Mouse (Mus musculus) gonadal fat pad, adult 2 months (tissue): ENCODE measurements around the gene Syt14. TPM values are rescaled to one million over a fixed set of nuclear protein-coding genes. Genes with fewer than 3 reads are reported as not detected.

Source experiments
- DNase-seq: peaks from one replicate; pipeline ENCODE4 v3.0.0-alpha.2; 2012; ENCODE audit warnings: low read depth
- polyA plus RNA-seq: library from polyadenylated mRNA; depleted of rRNA; stranded (reverse); fragments of >200 nt; gene quantifications from 2 replicates; pipeline ENCODE4 v1.2.3, GENCODE M21; 2012

Syt14 gene
- polyA plus RNA-seq, 1 experiment, result 0.23 TPM

- DNase-seq, result no peak
These were observed 48.4 kb downstream of the Syt14 start for GRCm38 (mm10) chr1:192987203-192987602.

- DNase-seq, result no peak
These were observed 49.1 kb downstream of the Syt14 start for GRCm38 (mm10) chr1:192986481-192986880.

- DNase-seq, result no peak
These were observed 51.2 kb downstream of the Syt14 start for GRCm38 (mm10) chr1:192984333-192984732.

- DNase-seq, result no peak
These were observed 53.9 kb downstream of the Syt14 start for GRCm38 (mm10) chr1:192981658-192982057.

- DNase-seq, result no peak
These were observed 54.5 kb downstream of the Syt14 start for GRCm38 (mm10) chr1:192981120-192981519.

GRCm38 (mm10) chr1:192962323-192962722, 73.3 kb downstream of the Syt14 start:
- no peak for DNase-seq

- DNase-seq, result no peak
These were observed 87.8 kb downstream of the Syt14 start for GRCm38 (mm10) chr1:192947839-192948173.

GRCm38 (mm10) chr1:192947170-192947838, 88.3 kb downstream of the Syt14 start:
- no peak for DNase-seq

GRCm38 (mm10) chr1:192939033-192939432, 96.5 kb downstream of the Syt14 start:
- DNase-seq, result no peak

- no peak for DNase-seq
These were observed 97.6 kb downstream of the Syt14 start for GRCm38 (mm10) chr1:192937956-192938355.

- DNase-seq, result no peak
These were observed 103.8 kb downstream of the Syt14 start for GRCm38 (mm10) chr1:192931797-192932196.

GRCm38 (mm10) chr1:192912101-192912728, 123.4 kb downstream of the Syt14 start:
- DNase-seq, result no peak

- DNase-seq, result no peak
These were observed 134.1 kb downstream of the Syt14 start for GRCm38 (mm10) chr1:192901516-192901915.

GRCm38 (mm10) chr1:192900913-192901312, 134.7 kb downstream of the Syt14 start:
- no peak for DNase-seq

GRCm38 (mm10) chr1:192898742-192899141, 136.8 kb downstream of the Syt14 start:
- no peak for DNase-seq

GRCm38 (mm10) chr1:192897218-192897617, 138.4 kb downstream of the Syt14 start:
- no peak for DNase-seq

- DNase-seq, result no peak
These were observed 139.5 kb downstream of the Syt14 start for GRCm38 (mm10) chr1:192896076-192896475.

GRCm38 (mm10) chr1:192890716-192891115, 144.9 kb downstream of the Syt14 start:
- DNase-seq, result no peak

GRCm38 (mm10) chr1:192882617-192883295, 152.8 kb downstream of the Syt14 start:
- no peak for DNase-seq

GRCm38 (mm10) chr1:192880130-192880529, 155.4 kb downstream of the Syt14 start:
- no peak for DNase-seq

- no peak for DNase-seq
These were observed 156.4 kb downstream of the Syt14 start for GRCm38 (mm10) chr1:192879086-192879580.

GRCm38 (mm10) chr1:192872841-192873240, 162.7 kb downstream of the Syt14 start:
- no peak for DNase-seq

- DNase-seq, result no peak
These were observed 165.8 kb downstream of the Syt14 start for GRCm38 (mm10) chr1:192869761-192870160.
